Mouse (Mus musculus) lung, postnatal 36 days (tissue): ENCODE data around the gene Nts.
"Not testable (repeated sequence)": the region's sequence is repeated elsewhere in the genome, so short reads cannot be mapped to it uniquely, and the experiment has no call there.

Experiments
- DNase-seq: peaks from one replicate; pipeline ENCODE4 v3.0.0; 2022; ENCODE audit warnings: mixed read lengths

Gene Nts

GRCm38 (mm10) chr10:102490386-102490785, at the start of gene Nts:
Nts (minus strand) TSS chr10:102490486.
- DNase-seq = no peak

GRCm38 (mm10) chr10:102527901-102528300, 37.6 kb upstream of the Nts start:
- no peak for DNase-seq

GRCm38 (mm10) chr10:102514159-102514558, 23.9 kb upstream of the Nts start:
- no peak for DNase-seq

- peak; percentile 84 for DNase-seq
Measured at GRCm38 (mm10) chr10:102511807-102512461, 21.6 kb upstream of the Nts start, which contains the start of gene Rassf9. Rassf9 (plus strand) TSS chr10:102512222.

- no peak for DNase-seq
Measured at GRCm38 (mm10) chr10:102511461-102511806, 21.1 kb upstream of the Nts start.

GRCm38 (mm10) chr10:102507386-102507785, 17.1 kb upstream of the Nts start:
- DNase-seq = no peak

GRCm38 (mm10) chr10:102498754-102499153, 8.5 kb upstream of the Nts start:
- peak; percentile 79 for DNase-seq

GRCm38 (mm10) chr10:102491792-102492191, 1.5 kb upstream of the Nts start:
- DNase-seq = peak; percentile 54

- DNase-seq = no peak
Measured at GRCm38 (mm10) chr10:102469412-102469811, 20.9 kb downstream of the Nts start.

GRCm38 (mm10) chr10:102451756-102452155, 38.5 kb downstream of the Nts start:
- DNase-seq = peak; percentile 41

GRCm38 (mm10) chr10:102449449-102449848, 40.8 kb downstream of the Nts start:
- DNase-seq = peak; percentile 70

GRCm38 (mm10) chr10:102444912-102445556, 45.3 kb downstream of the Nts start:
- DNase-seq = no peak

- not testable (repeated sequence) for DNase-seq
Measured at GRCm38 (mm10) chr10:102435467-102435866, 54.8 kb downstream of the Nts start.

GRCm38 (mm10) chr10:102435048-102435447, 55.2 kb downstream of the Nts start:
- DNase-seq = peak; percentile 39
